Mouse (Mus musculus) olfactory bulb, adult 2 months (tissue): ENCODE results near the gene H1foo.

Source experiments
- CTCF ChIP-seq: fragments of 200-500 bp; IDR thresholded peaks from 2 replicates; pipeline ENCODE4 v1.5.1; 2012; ENCODE audit warnings: low read depth, mild to moderate bottlenecking, low read length, moderate library complexity; ENCODE audit not compliant: insufficient read depth
- POLR2A ChIP-seq: fragments of 200-500 bp; IDR thresholded peaks from 2 replicates; pipeline ENCODE4 v1.6.1; 2012; ENCODE audit warnings: mild to moderate bottlenecking, low read depth, low read length, moderate library complexity; ENCODE audit not compliant: insufficient read depth

- TF ChIP-seq CTCF (no peak), POLR2A (no peak)
Measured at GRCm38 (mm10) chr6:115905568-115905967, 39.2 kb upstream of the H1foo start.
